Mouse (Mus musculus) midbrain, embryonic 12.5 days (tissue): Measurements from ENCODE around the gene Polr3c. TPM values are rescaled to one million over a fixed set of nuclear protein-coding genes. Genes with fewer than 3 reads are reported as not detected.

Experiments used
- polyA plus RNA-seq: library from polyadenylated mRNA; unstranded; fragments of >200 nt; fragmentation: Nextera tagmentation; extraction: Ambion mirVana; gene quantifications from 2 replicates; pipeline ENCODE4 v1.2.1, GENCODE M21; 2016

Polr3c gene
- polyA plus RNA-seq, 1 experiment from 2014 or later = 42.9 TPM

Other genes with a start within 250 kb of the Polr3c start
- gene Hfe2, start 202.5 kb downstream of the Polr3c start, polyA plus RNA-seq = 0.89 and 1.0 TPM in 2 replicates
- 52.7 and 53.6 TPM in 2 replicates for gene Txnip, start 169.7 kb downstream of the Polr3c start, polyA plus RNA-seq
- 1.6 and 2.0 TPM in 2 replicates for gene Gm16253, start 150.6 kb downstream of the Polr3c start, polyA plus RNA-seq
- gene Polr3gl, start 133.4 kb downstream of the Polr3c start, polyA plus RNA-seq = 35.8 and 44.3 TPM in 2 replicates
- 2.6 and 2.7 TPM in 2 replicates for gene Ankrd34a, start 131.0 kb downstream of the Polr3c start, polyA plus RNA-seq
- 5.6 and 6.8 TPM in 2 replicates for gene Lix1l, start 126.5 kb downstream of the Polr3c start, polyA plus RNA-seq
- gene Rbm8a, start 97.7 kb downstream of the Polr3c start, polyA plus RNA-seq = 163 and 166 TPM in 2 replicates
- gene Pex11b, start 92.3 kb downstream of the Polr3c start, polyA plus RNA-seq = 45.2 and 46.5 TPM in 2 replicates
- gene Gm42957, start 92.2 kb downstream of the Polr3c start, polyA plus RNA-seq = 0.08 TPM in 1 of 2 replicates, not detected in the other
- gene Itga10, start 82.0 kb downstream of the Polr3c start, polyA plus RNA-seq = 0.75 and 0.85 TPM in 2 replicates
- 0.33 and 0.40 TPM in 2 replicates for gene Ankrd35, start 57.5 kb downstream of the Polr3c start, polyA plus RNA-seq
- 45.9 and 47.0 TPM in 2 replicates for gene Pias3, start 31.2 kb downstream of the Polr3c start, polyA plus RNA-seq
- 12.6 and 13.0 TPM in 2 replicates for gene Nudt17, start 19.1 kb downstream of the Polr3c start, polyA plus RNA-seq
- gene Rnf115, start within 50 bp of the Polr3c start, polyA plus RNA-seq = 89.0 and 89.6 TPM in 2 replicates
- gene Pdzk1, start 101.7 kb upstream of the Polr3c start, polyA plus RNA-seq = 0.35 TPM in 1 of 2 replicates, not detected in the other
- gene Cd160, start 101.7 kb upstream of the Polr3c start, polyA plus RNA-seq = 0.06 and 0.09 TPM in 2 replicates
- gene Gja5, start 177.1 kb upstream of the Polr3c start, polyA plus RNA-seq = 4.7 and 5.4 TPM in 2 replicates
- gene Gpr89, start 177.7 kb upstream of the Polr3c start, polyA plus RNA-seq = 34.0 and 41.3 TPM in 2 replicates
- gene Gja8, start 198.4 kb upstream of the Polr3c start, polyA plus RNA-seq = 0.03 TPM in 1 of 2 replicates, not detected in the other